Mouse (Mus musculus): ENCODE data around the gene Tln1.

DNA sequence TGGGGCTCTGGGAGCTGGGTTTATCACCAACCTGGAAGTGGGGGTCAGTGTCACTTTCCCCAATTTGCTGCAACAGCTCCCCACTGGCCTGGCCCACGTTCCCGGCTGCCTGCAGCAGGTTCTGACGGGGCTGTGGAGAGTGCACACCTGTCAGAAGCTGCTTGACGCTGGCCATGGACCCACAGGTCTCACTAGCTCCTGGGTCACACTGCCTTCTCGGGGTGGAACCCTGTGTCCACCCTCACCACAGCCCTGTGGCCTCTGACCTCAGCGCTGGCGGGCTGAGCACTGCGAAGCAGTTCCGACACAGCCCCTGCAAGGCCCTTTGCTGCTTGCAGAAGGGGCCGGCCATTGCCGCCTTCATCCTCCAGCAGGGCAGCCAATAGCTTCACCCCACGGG, 13.4 kb downstream of the Tln1 start:
- no peak for TF ChIP-seq CTCF (IDR thresholded peaks at IDR 0.05; ENCODE audit: low read depth)
- no peak for TF ChIP-seq EP300 (IDR thresholded peaks at IDR 0.05; ENCODE audit: low read depth)

Measured in heart, postnatal 0 days (tissue).